Mouse (Mus musculus): ENCODE measurements around the gene Cacna1c. TPM values are rescaled to one million over a fixed set of nuclear protein-coding genes. Genes with fewer than 3 reads are reported as not detected.

Cacna1c gene
- 0.11 TPM in 1 of 2 replicates, not detected in the other for total RNA-seq (2015)
- total RNA-seq (2017), result 0.12 TPM in 1 of 2 replicates, not detected in the other

GRCm38 (mm10) chr6:119196382-119197305, at the start of gene Cacna1c:
TSS of gene Cacna1c (minus strand) at chr6:119196418.
- ATAC-seq (ENCODE audit: poor library complexity, severe bottlenecking), result no peak

- ATAC-seq (ENCODE audit: poor library complexity, severe bottlenecking), result no peak
Measured at GRCm38 (mm10) chr6:119240871-119241705, 44.9 kb upstream of the Cacna1c start.

GRCm38 (mm10) chr6:119240256-119240655, 44.0 kb upstream of the Cacna1c start:
- no peak for ATAC-seq (ENCODE audit: poor library complexity, severe bottlenecking)

- ATAC-seq (ENCODE audit: poor library complexity, severe bottlenecking), result no peak
Measured at GRCm38 (mm10) chr6:119239341-119240005, 43.3 kb upstream of the Cacna1c start.

DNA sequence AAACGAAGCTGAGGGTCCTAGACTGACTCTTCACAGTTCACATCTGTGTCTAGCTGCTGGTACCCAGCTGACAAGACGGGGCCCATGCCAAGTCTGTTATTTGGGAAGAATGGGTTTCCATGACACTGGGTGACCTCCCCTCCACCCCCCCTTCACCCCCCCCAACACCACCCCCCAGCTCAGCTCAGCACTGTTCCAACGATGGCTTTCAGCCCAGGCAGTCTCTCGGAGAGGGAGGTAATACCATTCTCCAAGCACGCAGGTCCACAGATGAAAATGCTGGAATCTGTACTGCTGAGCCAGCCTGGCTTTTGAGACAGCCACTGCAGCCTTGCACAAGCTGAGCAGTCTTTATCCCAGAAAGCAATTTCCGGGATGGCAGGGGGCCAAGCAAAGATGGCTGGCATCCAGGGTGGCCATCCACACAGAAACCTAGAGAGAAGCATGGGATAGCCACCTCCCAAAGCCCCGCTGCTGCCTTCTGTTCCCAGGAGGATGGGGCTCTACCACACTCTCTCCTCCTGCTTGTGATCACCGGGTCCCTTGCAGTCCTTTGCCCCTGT, 41.3 kb upstream of the Cacna1c start:
- no peak for ATAC-seq (ENCODE audit: poor library complexity, severe bottlenecking)

GRCm38 (mm10) chr6:119236241-119236640, 40.0 kb upstream of the Cacna1c start, which contains the start of gene Cacna2d4:
TSS of gene Cacna2d4 (plus strand) at chr6:119236526.
- ATAC-seq (ENCODE audit: poor library complexity, severe bottlenecking), result no peak

GRCm38 (mm10) chr6:119235441-119235840, 39.2 kb upstream of the Cacna1c start:
- ATAC-seq (ENCODE audit: poor library complexity, severe bottlenecking), result no peak

DNA sequence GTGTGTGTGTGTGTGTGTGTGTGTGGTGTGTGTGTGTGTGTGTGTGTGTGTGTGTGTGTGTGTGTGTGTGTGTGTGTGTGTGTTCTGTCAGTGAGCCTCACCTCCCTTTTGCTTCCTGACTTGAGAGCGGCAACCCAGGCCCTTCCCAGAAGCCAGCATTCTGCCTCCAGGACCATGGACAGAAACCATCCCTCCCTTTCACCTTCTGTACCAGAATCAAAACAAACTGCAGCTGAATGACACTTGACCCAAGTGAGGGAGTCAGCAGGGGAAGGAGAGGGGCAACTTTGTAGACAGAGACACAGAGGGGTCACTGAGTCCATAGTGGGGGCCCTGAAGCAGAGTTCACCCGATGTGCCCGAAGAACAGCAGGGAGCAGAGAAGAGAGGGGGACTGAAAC, 36.8 kb upstream of the Cacna1c start:
- no peak for ATAC-seq (ENCODE audit: poor library complexity, severe bottlenecking)

- ATAC-seq (ENCODE audit: poor library complexity, severe bottlenecking), result no peak
Measured at GRCm38 (mm10) chr6:119228861-119229603, 32.8 kb upstream of the Cacna1c start.

GRCm38 (mm10) chr6:119227001-119227400, 30.8 kb upstream of the Cacna1c start:
- ATAC-seq (ENCODE audit: poor library complexity, severe bottlenecking), result no peak

GRCm38 (mm10) chr6:119225731-119226130, 29.5 kb upstream of the Cacna1c start:
- no peak for ATAC-seq (ENCODE audit: poor library complexity, severe bottlenecking)

DNA sequence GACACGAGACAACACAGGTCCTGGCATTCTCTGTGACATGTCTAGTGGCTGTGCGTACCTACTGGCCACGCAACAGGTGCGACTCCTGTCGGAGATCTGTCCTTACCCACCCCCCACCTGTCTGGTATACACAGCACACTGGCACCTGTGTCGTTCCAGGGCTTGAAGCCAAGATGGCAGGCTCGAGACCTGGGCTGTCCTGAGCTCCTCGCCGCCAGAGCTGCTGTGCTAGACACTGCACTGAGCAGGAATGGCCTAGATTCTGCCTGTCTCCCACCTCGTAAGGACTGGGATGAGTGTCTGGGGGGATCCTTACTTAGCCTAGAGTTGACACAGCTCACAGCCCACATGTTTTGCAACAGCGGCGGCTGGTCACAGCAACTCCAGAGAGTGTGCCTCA, 29.0 kb upstream of the Cacna1c start:
- no peak for ATAC-seq (ENCODE audit: poor library complexity, severe bottlenecking)

GRCm38 (mm10) chr6:119224451-119225195, 28.4 kb upstream of the Cacna1c start:
- ATAC-seq (ENCODE audit: poor library complexity, severe bottlenecking), result no peak

DNA sequence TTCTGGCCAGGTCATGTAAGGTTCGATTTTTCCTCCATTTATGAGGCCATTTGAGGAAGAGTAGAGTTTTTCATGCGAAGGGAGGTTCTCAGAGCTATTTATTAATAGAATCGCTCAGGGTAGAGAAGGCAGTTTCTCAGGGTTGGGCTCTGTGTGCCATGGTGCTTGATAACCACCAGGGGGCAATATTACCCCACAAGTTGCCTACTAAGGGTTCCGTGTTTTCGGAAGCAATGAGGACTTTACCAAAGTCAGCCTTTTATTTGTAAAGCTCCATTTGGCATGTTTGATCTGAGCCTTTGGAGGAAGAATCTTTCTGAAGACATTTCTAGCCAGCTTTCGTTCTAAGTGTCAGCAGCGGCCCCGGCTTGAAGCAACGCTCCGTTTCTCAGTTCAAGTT, 24.1 kb upstream of the Cacna1c start:
- peak; percentile 91 for ATAC-seq (ENCODE audit: poor library complexity, severe bottlenecking)

DNA sequence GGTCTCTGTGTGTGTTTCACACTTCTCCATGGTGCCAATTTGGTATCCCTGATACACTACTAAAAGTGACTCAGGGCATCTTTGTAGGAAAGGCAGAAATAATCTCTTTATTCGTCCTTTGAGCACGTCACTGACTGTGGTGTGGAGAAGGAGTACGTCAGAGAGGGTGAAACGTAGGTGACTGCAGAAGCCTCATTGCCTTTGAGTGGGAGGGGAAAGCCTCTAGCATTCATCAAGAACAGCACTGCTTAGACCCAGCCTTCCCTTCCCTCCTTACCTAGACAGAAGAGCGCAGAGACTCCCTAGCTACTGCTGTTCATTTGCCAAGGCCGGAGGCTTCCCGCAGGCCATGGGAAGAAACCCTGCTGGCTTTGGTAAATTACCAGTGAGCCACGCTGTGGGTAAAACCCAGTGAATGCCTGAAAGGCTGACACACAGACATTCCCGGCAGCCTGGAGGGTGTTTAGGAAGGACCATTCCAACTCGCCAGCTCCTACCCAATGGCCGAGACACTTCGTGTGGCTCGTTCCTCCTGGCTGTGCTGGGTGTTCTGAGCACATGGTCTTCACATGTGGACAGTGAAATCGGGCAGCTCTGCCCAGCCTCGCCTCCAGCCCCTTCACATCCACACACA, 23.1 kb upstream of the Cacna1c start:
- no peak for ATAC-seq (ENCODE audit: poor library complexity, severe bottlenecking)

DNA sequence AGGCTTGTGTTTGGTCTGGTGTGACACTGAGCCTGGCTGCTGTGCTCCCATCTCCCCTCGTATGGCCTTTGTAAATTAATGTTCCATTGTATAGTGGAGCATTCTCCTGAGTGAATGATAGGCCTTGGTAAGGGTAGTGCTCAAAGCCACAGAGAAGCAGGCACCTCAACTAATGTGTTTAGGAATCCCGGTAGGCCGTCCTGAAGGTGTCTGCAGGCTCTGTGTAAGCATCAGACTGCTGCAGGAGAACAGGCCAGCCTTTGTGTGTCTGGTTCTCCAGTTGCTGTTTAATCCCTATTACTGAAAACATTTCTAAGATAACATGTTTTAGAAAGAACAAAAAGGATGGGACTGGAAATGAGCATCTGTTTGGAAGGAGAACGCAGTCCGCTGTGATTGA, 22.4 kb upstream of the Cacna1c start:
- ATAC-seq (ENCODE audit: poor library complexity, severe bottlenecking), result no peak

DNA sequence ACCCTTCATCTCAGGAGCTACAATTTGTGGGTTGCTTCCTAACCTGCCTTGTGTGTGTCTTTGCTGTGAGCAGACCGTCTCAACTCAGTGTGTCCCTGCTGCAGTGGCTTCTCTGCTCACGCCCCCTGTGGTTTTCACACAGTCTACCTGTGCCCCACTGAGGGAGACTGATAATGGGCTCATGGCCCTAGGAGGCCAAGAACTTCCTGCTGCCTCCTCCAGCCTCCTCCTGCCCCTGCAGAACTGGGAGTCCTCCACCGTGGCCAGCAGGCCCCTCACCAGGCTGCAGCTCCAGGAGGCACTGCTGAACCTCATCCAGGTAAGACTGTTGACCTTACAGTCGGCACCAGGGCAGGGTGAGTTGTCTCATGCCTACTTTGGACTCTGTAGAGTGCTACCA, 21.4 kb upstream of the Cacna1c start:
- ATAC-seq (ENCODE audit: poor library complexity, severe bottlenecking), result no peak

- ATAC-seq (ENCODE audit: poor library complexity, severe bottlenecking), result no peak
Measured at GRCm38 (mm10) chr6:119215040-119215613, 18.9 kb upstream of the Cacna1c start.

Measured in megakaryocyte, adult 5-6 weeks (primary cell).